Mouse (Mus musculus) C3H10T1/2 (cell line): Measurements from ENCODE around the gene Vmn1r121. TPM values are rescaled to one million over a fixed set of nuclear protein-coding genes. Genes with fewer than 3 reads are reported as not detected.

ENCODE experiments used
- polyA plus RNA-seq, 2 experiments: library from polyadenylated mRNA; unstranded; fragments of >200 nt; fragmentation: generic; extraction: Trizol; gene quantifications; one replicate each; pipeline ENCODE4 v1.2.1; 2012; ENCODE audit warnings: missing spikeins in 2 of 2

The Vmn1r121 gene
- not detected for polyA plus RNA-seq

GRCm38 (mm10) chr7:21098413-21098812 lies at the start of gene Vmn1r121:
Gene Vmn1r121, minus strand, starts transcription at chr7:21098513.

GRCm38 (mm10) chr7:21134028-21134427 lies 35.7 kb upstream of the Vmn1r121 start, which contains the start of gene Vmn1r122:
Gene Vmn1r122, minus strand, starts transcription at chr7:21134128.

GRCm38 (mm10) chr7:21053684-21054083 lies 44.6 kb downstream of the Vmn1r121 start, which contains the start of gene Vmn1r120:
Gene Vmn1r120, minus strand, starts transcription at chr7:21053784.

Other genes with a start within 250 kb of the Vmn1r121 start
- not detected for gene Vmn1r116, start 226.3 kb downstream of the Vmn1r121 start, polyA plus RNA-seq
- not detected for gene Vmn1r117, start 214.4 kb downstream of the Vmn1r121 start, polyA plus RNA-seq
- not detected for gene Vmn1r118, start 186.2 kb downstream of the Vmn1r121 start, polyA plus RNA-seq
- gene Vmn1r119, start 86.1 kb downstream of the Vmn1r121 start, polyA plus RNA-seq, result not detected
- gene Vmn1r120, start 44.7 kb downstream of the Vmn1r121 start, polyA plus RNA-seq, result not detected
- gene Vmn1r122, start 35.6 kb upstream of the Vmn1r121 start, polyA plus RNA-seq, result not detected
- not detected for gene Vmn1r123, start 63.7 kb upstream of the Vmn1r121 start, polyA plus RNA-seq
- gene Gm5157, start 91.9 kb upstream of the Vmn1r121 start, polyA plus RNA-seq, result not detected
- not detected for gene Vmn1r124, start 162.1 kb upstream of the Vmn1r121 start, polyA plus RNA-seq
- gene Vmn1r125, start 173.7 kb upstream of the Vmn1r121 start, polyA plus RNA-seq, result not detected
- gene Vmn1r126, start 203.0 kb upstream of the Vmn1r121 start, polyA plus RNA-seq, result not detected
- not detected for gene Vmn1r127, start 221.3 kb upstream of the Vmn1r121 start, polyA plus RNA-seq